Mouse (Mus musculus): Measurements from ENCODE around the gene B4galt7. TPM values are rescaled to one million over a fixed set of nuclear protein-coding genes. Genes with fewer than 3 reads are reported as not detected.
"Not testable (repeated sequence)": the region's sequence is repeated elsewhere in the genome, so short reads cannot be mapped to it uniquely, and the experiment has no call there.

Gene B4galt7
- polyA plus RNA-seq, 1 experiment, result 19.0 TPM

- under 1% methylated on average over 31 of the region's 31 CpGs for WGBS
- no peak for DNase-seq (ENCODE audit: low read depth, low spot score)
Observed at GRCm38 (mm10) chr13:55593254-55593747, 6.4 kb upstream of the B4galt7 start.

DNA sequence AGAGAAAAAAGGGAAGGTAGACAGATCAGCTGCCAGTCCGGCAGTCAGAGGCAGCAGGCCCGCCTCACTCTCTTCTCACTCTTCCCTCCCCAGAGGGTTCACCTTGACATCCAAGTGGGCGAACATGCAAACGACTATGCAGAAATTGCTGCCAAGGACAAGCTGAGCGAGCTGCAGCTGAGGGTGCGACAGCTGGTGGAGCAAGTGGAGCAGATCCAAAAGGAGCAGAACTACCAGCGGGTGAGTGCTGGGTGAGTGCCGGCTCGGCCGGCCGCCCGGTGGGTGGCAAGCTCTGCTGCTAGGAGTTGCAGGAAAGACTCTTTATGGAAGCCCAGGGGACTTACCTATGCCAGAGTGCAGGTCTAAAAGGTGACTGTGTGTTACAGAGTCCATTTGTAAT lies 4.3 kb upstream of the B4galt7 start:
- DNase-seq (ENCODE audit: low read depth, low spot score), result no peak
- WGBS, result 88% methylated on average over 12 of the region's 12 CpGs

DNA sequence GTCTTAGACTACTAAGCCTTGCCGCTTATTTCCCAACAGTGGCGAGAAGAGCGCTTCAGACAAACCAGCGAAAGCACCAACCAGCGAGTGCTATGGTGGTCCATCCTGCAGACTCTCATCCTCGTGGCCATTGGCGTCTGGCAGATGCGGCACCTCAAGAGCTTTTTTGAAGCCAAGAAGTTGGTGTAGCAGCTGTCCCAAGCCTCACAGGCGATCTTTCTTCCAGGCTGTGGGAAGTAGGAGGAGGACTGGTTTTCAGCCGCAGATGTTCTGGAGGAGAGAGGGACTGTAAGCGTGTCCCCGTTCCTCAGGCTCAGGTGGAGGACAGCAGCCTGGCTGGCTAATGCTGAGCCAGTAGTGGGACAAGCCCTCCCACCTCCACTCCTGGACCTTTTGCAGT lies 2.9 kb upstream of the B4galt7 start:
- WGBS, result 95% methylated on average over 12 of the region's 12 CpGs
- DNase-seq (ENCODE audit: low read depth, low spot score), result no peak

DNA sequence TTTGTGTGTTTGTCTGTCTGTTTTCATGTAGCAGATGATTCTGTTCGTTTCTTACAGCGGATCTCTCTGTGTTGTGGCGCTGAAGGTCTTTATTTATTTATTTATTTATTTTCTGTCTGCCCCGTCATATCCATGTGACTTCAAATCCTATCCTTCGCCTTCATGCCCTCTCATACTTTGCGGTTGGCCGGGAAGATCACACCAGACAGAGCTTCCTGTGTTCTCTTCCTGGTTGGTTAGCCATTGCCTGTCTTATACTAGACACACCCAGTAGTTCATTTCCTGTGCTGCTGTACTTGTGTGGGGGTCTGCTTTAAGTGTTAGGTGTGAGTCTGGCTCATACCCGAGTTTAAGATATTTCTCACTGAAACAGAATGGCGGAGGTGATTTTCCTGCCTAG lies 961 bp downstream of the B4galt7 start:
- no peak for DNase-seq (ENCODE audit: low read depth, low spot score)
- 6% methylated on average over 9 of the region's 9 CpGs for WGBS

DNA sequence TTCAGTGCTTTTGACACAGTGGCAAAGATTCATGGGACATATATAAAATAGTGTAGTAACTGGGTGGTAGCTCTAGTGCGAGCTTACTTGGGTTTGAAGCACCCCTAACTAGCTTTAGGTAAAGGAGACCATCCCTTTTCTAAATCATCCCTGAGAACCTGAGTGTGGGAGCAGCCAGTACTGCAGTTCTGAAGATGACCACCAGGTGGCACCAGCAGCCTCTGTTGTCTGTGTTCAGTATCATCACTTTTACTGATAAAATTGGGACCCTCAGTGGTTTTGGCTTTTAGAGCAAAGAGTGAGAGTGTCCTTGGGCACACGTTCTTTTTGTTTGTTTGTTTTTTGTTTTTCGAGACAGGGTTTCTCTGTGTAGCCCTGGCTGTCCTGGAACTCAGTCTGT lies 1.9 kb downstream of the B4galt7 start:
- no peak for DNase-seq (ENCODE audit: low read depth, low spot score)
- 2% methylated on average over 3 of the region's 3 CpGs for WGBS

- DNase-seq (ENCODE audit: low read depth, low spot score), result no peak
- 95% methylated on average over 3 of the region's 3 CpGs for WGBS
Observed at GRCm38 (mm10) chr13:55604606-55605005, 4.9 kb downstream of the B4galt7 start.

GRCm38 (mm10) chr13:55606899-55607623 lies 7.4 kb downstream of the B4galt7 start:
- 79% methylated on average over 10 of the region's 10 CpGs for WGBS
- DNase-seq (ENCODE audit: low read depth, low spot score), result no peak

- DNase-seq (ENCODE audit: low read depth, low spot score), result no peak
- WGBS, result 95% methylated on average over 2 of the region's 2 CpGs
Observed at GRCm38 (mm10) chr13:55607624-55608006, 7.9 kb downstream of the B4galt7 start.

DNA sequence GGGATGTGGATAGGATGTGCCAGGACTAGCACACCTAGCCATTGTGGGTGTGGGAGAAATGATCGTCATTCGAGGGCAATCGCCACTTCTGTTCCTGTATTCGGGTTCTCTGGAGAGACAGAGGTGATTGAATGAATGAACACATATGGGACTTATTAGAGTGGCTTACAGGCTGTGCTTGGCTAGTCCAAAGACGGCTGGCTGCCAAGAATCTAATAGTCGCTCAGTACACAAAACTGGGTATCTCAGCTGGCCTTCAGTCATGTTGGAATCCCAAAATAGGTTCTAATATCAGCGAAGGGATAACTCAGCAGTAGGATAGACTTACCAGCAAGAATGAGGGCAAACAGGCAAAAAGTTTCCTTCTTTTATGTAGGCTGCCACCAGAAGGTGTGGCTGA lies 12.3 kb downstream of the B4galt7 start:
- 90% methylated on average over 7 of the region's 7 CpGs for WGBS
- DNase-seq (ENCODE audit: low read depth, low spot score), result no peak

DNA sequence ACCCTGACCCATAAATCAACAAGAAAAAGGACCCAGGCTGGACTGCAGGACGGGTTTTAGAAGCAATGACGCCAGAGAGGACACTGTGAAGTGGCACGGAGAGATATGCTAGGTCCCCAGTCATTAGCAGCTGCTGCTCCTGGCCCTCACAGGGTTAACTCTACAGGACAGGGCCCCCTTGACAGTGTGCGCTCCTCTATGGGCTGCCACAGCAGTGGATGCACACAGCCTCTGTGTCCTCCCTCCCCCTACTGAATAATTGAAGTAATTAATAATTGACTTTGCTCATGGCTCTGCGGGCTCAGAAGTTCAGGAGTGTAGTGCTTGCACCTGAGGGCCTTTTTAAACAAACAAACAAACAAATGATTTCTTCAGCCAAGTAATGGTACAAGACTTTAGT lies 13.8 kb downstream of the B4galt7 start:
- no peak for DNase-seq (ENCODE audit: low read depth, low spot score)
- 59% methylated on average over 5 of the region's 5 CpGs for WGBS

GRCm38 (mm10) chr13:55619328-55619727 lies 19.6 kb downstream of the B4galt7 start:
- 86% methylated on average over 4 of the region's 4 CpGs for WGBS
- DNase-seq (ENCODE audit: low read depth, low spot score), result no peak

- DNase-seq (ENCODE audit: low read depth, low spot score), result no peak
- 68% methylated on average over 2 of the region's 2 CpGs for WGBS
Observed at GRCm38 (mm10) chr13:55620275-55620674, 20.6 kb downstream of the B4galt7 start.

GRCm38 (mm10) chr13:55622156-55622648 lies 22.5 kb downstream of the B4galt7 start:
- DNase-seq (ENCODE audit: low read depth, low spot score), result not testable (repeated sequence)
- WGBS, result 9% methylated on average over 20 of the region's 20 CpGs

DNA sequence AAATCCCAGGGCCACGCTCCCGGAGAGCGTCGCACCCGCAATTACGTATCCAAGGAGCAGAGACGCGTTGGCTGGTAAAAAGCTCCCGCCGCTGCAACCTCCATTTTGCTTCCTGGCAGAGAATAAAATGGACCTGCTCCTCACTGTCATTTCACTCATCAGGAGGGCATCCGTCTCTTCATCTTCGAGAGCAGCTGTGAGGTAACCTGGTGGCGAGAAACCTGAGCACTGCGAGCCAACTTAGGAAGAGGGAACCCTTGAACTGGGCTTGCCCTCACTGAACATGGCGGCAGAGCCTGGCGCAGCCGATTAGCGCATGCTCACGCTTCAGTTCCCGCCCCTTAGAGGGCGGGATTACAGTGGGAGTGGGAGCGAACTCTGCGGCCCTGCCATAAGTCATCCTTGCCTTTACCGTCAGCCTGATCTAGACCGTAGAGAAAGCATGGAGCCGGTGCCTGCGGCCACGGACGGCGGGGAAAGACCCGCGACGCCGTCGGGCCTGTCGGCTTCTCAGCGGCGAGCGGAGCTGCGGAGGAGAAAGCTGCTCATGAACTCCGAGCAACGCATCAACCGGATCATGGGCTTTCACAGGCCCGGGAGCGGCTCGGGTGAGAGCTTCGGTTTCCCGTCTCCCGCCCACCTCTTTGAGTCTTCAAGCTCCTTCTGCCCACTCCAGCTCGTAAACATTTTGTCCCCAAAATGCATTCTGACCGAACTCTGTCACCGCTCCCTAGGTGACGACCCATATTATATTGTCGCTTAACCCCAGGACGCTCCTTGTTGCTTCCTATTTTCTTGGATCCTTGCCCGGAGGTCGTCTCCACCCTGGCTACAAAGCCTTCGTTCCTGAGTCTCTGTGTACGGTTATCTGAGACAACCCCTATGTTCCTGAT lies 23.2 kb downstream of the B4galt7 start, which contains the start of gene Caml:
Caml (plus strand) TSS at position 357 of the 893 bp plus-strand sequence.
- under 1% methylated on average over 59 of the region's 59 CpGs for WGBS
- DNase-seq (ENCODE audit: low read depth, low spot score), result peak; percentile 88

DNA sequence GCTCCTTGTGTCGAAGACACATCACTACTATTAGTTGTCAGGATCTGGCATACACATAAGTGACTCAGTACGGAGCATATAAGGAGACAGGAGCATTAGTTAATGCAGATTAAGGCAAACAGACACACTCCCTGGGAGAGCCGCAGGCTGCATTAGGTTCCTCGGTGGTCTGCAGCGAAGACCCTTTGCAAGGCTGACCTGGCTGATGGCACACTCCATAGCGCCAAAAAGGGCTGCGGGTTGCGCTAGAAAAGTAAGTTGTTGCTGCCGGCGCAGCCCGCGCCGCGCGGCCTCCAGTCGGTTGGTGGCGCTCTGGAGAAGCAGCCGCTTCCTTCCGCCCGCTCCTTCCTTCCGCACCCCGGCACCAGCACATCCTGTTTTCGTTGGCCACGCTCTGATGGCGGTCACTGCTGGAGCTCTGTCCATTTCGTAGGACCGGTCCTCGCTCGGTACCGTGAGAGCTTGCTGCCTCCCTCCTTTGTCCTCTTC lies 35.0 kb downstream of the B4galt7 start, which contains the start of gene Ddx46:
Ddx46 (plus strand) TSS at position 389 of the 489 bp plus-strand sequence.
- DNase-seq (ENCODE audit: low read depth, low spot score), result peak; percentile 52
- 3% methylated on average over 30 of the region's 30 CpGs for WGBS

DNA sequence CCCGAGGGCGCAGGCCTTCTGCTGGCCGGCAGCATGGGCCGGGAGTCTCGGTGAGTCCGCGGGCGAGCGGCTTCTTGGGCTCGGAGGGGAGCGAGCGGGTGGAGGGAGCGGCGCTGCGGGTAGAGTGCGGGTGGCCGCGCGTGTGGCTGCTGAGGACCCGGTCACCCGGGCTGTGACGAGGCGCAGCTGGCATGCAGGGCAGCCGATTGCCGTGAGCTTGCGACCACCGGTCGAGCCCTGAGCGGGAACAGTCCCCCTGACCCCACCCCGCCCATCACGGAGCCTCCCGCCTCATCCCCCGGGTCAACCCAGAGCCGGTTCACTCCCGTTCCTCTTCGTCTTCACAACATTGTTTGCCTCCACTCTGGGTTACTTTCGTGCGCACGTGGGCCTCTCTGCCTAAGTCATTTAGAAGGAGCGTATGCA lies 35.5 kb downstream of the B4galt7 start:
- WGBS, result under 1% methylated on average over 40 of the region's 40 CpGs
- DNase-seq (ENCODE audit: low read depth, low spot score), result no peak

DNA sequence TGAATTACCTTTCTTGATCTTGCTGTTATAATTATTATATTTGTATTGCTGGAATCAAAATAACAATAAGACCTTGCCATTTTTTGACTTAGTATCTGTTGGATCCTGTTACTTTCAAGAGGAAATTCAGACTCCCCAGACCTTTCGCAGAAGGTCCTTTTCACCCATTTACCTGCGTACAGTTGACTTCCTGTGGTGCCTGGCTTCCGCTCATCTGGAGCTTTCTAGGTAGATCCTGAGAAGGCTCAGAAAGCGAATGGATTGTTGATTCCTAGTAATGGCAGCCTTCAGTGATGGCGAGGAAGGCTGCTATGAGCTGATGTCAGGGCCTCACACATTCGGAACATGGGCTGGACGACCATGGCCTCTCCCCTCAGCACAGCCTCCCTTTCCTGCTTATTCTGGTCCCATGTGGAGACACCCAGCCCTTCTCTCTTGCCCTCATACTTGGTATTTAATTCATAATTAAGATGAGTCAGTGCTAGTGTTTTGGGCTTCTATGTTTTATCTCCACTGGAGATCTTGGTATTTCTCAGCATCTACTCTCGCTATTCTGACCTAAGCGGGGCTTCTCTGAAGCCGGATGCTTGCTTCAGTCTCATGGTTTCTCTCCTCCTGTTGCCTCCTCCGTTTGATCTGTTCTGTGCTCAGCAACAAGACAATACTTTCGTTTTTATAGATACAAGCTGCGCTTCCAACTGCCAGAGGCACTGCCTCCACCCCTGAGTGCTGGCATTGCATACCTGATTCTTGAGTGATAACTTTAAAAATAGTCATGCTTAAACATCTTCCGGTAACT lies 36.7 kb downstream of the B4galt7 start:
- no peak for DNase-seq (ENCODE audit: low read depth, low spot score)
- 87% methylated on average over 14 of the region's 14 CpGs for whole genome bisulfite sequencing

- 30% methylated on average over 8 of the region's 8 CpGs for WGBS
- DNase-seq (ENCODE audit: low read depth, low spot score), result not testable (repeated sequence)
Observed at GRCm38 (mm10) chr13:55640480-55640879, 40.8 kb downstream of the B4galt7 start.

GRCm38 (mm10) chr13:55644525-55644924 lies 44.8 kb downstream of the B4galt7 start:
- WGBS, result 93% methylated on average over 2 of the region's 2 CpGs
- DNase-seq (ENCODE audit: low read depth, low spot score), result no peak
